Mouse (Mus musculus): ENCODE data around the gene Cntf.

Gene Cntf

DNA sequence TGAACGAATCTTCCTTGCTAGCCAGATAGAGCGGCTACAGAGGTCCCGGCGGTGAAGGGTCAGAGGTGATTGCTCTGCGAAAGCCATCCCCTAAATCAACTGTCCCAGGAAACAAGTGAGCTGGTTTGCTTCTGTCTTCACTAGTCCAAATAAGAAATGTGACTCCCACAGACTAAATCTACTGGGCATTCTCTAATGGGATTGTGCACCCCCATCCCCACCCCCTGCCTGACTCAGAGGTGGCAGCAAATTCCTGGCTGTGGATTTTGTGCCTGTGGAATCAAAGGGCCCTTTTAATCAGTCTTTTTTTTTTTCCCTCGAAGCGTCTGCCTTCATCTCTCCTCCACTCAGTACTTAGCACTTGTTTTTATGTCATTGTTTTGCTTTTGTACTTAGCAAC is at the start of gene Cntf:
Gene Cntf, minus strand, starts transcription at position 325 of the 400 bp plus-strand sequence.
- in situ Hi-C loops (cut with MseI, MboI): no loop called here

DNA sequence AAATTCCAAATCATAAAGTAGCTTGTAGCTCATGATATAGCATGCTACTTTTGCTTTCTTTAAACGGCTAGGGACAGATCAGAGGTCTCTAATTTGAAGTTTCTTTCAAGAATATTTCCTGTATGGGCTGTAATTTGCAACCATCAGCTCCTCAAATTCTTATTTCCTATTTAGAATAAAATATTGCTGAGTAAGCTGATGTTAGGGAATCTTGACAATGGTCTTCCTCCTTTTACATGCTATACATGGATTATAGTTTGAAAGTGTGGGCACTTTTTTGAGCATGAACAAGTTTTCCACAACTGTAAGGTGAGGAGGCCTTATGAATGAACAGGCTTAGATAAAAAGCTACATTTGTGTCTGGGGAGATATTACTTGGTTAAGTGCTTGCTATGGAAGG is 48.5 kb upstream of the Cntf start:
- in situ Hi-C loops (cut with MseI, MboI): loop anchor here in 1 of 2 experiments (25.0 kb wide), 1 partner anchor 302 kb away; the partner anchor contains the start of gene Dtx4

DNA sequence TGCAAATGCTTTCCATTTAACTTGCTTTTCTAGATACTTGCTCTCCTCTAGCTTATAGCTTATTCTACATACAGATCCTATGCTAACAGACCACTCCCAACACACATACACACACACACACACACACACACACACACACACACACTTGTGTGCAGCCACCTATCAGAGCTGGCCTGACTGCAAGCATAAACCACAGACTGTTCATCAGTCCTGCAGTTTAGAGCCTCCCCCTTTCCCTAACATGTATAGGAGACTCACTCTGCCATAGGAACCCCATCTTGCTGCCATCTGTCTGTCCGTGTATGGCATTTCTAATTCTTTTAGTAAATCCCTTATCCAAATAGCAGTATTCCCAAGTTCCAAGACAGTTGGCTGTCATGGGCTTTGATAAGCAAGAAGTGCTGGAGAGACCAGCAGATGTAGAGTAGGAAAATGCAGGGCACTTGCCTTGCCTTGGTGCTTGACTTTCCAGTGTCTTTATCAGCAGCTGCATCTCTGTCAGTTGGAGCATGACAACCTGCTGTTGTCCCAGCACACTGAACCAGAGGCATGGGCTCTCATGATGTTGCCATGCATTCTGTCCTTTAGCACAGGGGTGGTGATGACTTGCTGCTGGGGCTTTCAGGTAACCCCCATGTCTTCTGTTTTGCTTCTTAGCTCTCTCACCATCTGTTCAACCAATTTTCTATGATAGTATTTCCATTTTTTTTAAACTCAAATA is 47.4 kb upstream of the Cntf start:
- in situ Hi-C loops (cut with MseI, MboI): loop anchor here in 1 of 2 experiments (25.0 kb wide), 1 partner anchor 301 kb away; the partner anchor contains the start of gene Dtx4

- in situ Hi-C loops (cut with MseI, MboI): loop anchor here (10.0 to 25.0 kb wide), 2 partner anchors 211 to 294 kb away; partner anchors contain the start of genes Dtx4 (in 1 of the 2) and Gm4952 (in 1 of the 2)
These were observed 40.8 kb upstream of the Cntf start for GRCm38 (mm10) chr19:12806214-12806613.

- in situ Hi-C loops (cut with MseI, MboI): loop anchor here (10.0 to 25.0 kb wide), 2 partner anchors 211 to 293 kb away; partner anchors contain the start of genes Dtx4 (in 1 of the 2) and Gm4952 (in 1 of the 2)
These were observed 40.3 kb upstream of the Cntf start for GRCm38 (mm10) chr19:12805730-12806129.

GRCm38 (mm10) chr19:12804237-12804636 is 38.8 kb upstream of the Cntf start:
- in situ Hi-C loops (cut with MseI, MboI): loop anchor here (10.0 to 25.0 kb wide), 2 partner anchors 209 to 292 kb away; partner anchors contain the start of genes Dtx4 (in 1 of the 2) and Gm4952 (in 1 of the 2)

DNA sequence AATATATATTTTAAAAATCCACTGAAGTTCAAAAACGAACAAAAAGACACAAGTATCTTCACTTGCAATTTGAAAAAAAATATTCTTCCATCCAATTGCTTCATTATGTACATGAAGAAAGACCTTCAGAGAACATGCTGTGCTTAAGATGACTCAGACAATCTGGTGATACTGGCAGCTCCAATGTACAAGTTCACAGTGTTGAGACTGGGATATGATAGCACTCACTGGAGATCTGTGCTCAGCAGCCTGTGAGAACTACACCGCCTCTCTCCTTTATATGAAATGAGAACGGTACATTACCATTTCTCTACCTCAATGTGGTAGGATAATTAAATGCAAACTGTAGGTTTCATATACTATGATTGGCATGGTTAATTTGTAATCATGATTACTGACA is 37.4 kb upstream of the Cntf start:
- in situ Hi-C loops (cut with MseI, MboI): loop anchor here (10.0 to 25.0 kb wide), 2 partner anchors 208 to 291 kb away; partner anchors contain the start of genes Dtx4 (in 1 of the 2) and Gm4952 (in 1 of the 2)

DNA sequence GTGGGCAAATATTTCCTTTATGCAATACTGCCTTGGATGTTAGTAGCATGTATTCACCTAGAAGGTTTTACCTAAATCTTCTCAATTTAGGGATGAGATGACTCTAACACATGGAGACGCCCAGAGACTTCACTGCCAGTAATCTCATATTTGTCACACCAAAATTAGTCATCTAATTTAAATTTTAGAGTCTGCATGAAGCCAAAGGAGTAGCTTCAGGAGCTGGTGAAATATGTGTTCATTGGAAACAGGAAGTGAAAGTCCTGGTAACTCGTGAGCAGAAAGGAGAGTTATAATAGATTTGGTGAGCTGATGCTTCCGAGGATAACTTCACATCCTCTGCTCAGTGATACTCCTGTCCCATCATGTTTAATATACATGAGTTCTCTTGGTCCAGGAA is 35.6 kb upstream of the Cntf start:
- in situ Hi-C loops (cut with MseI, MboI): loop anchor here (10.0 to 25.0 kb wide), 2 partner anchors 206 to 289 kb away; partner anchors contain the start of genes Dtx4 (in 1 of the 2) and Gm4952 (in 1 of the 2)

DNA sequence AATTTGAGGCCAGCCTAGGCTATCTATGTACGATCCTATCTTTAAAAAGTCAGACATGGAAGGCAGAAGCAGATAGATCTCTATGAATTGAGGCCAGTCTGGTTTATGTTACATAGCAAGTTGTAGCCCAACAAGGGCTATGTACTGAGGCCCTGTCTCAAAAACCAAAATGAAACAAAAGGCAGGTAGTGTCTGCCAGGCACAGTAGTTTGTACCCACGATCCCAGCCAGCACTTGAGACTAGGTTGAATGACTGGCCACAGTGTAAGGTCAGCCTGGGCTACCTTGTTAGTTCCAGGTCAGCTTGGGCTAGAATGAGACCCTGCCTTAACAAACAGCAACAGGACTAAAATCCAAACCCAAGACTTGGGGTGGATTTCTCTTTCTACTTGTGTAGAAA is 35.2 kb upstream of the Cntf start:
- in situ Hi-C loops (cut with MseI, MboI): loop anchor here (10.0 to 25.0 kb wide), 2 partner anchors 206 to 288 kb away; partner anchors contain the start of genes Dtx4 (in 1 of the 2) and Gm4952 (in 1 of the 2)

DNA sequence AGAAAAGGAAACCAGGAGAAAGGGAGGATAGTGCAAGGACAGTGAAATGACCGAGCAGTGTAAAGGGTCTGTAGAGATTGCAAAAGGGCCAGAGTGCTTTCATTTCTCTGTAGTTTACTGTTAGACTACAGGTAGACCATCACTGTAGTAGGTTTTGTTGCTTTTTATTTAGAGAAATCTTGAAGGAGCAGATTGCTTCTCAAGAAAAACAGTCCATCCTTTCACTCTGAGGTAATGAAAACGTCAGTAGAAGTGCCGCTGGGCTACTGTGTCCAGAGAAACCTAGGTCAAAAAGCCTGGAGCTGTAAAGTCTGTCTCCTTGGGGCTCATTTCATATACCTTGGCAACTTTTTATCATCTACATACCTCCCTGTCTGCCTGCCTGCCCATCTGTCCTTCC is 33.6 kb upstream of the Cntf start:
- in situ Hi-C loops (cut with MseI, MboI): loop anchor here in 1 of 2 experiments (25.0 kb wide), 1 partner anchor 787 kb away; no protein-coding TSS in a partner anchor

GRCm38 (mm10) chr19:12798404-12798803 is 33.0 kb upstream of the Cntf start:
- in situ Hi-C loops (cut with MseI, MboI): loop anchor here in 1 of 2 experiments (25.0 kb wide), 1 partner anchor 786 kb away; no protein-coding TSS in a partner anchor

- in situ Hi-C loops (cut with MseI, MboI): loop anchor here in 1 of 2 experiments (25.0 kb wide), 1 partner anchor 785 kb away; no protein-coding TSS in a partner anchor
These were observed 31.6 kb upstream of the Cntf start for GRCm38 (mm10) chr19:12797071-12797470.

- in situ Hi-C loops (cut with MseI, MboI): loop anchor here in 1 of 2 experiments (25.0 kb wide), 1 partner anchor 784 kb away; no protein-coding TSS in a partner anchor
These were observed 31.0 kb upstream of the Cntf start for GRCm38 (mm10) chr19:12796328-12796931.

DNA sequence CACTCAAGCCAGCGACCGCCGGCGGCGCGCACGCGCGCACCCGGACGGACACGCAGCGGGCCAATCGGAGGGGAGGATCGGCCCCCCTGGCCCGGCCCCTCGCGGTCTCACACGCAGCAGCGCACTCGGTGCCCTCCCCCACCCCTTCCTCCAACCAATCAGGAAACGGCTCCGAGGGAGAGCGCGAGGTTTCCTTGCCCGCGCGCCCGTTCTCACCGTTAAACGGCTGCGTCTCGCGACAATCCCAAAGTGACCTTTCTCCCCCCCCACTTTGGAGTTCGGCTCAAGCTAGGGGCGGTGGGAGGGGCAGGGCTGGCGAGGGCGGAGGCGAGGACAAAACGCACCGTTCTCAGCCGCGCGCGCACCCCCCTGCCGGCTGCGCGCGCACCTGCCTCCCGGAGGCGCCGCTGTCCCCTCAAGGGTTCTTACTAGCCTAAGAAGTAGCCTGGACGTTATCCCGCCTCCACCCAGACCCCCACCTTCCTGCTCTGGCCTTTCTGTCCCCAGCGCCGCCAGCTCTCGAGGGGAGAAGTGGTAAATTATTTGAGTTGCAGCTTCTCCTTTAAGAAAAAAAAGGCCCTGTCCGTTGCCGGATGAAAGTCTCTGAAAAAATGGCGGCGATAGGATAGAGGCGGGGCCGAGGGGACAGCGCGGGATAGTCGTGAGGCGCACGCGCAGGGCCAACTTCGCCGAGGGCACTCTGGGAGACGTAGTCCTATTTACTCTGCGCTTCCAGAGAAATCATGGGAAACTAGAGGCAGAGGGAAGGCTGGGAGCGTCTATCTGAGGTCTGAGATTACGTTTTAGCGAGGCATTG is 30.3 kb upstream of the Cntf start, which contains the start of the genes Zfp91 and Lpxn:
Gene Zfp91, minus strand, starts transcription at position 616 of the 817 bp plus-strand sequence.
Gene Lpxn, plus strand, starts transcription at position 683 of the 817 bp plus-strand sequence.
- in situ Hi-C loops (cut with MseI, MboI): loop anchor here in 1 of 2 experiments (25.0 kb wide), 1 partner anchor 783 kb away; no protein-coding TSS in a partner anchor

GRCm38 (mm10) chr19:12795110-12795509 is 29.7 kb upstream of the Cntf start:
- in situ Hi-C loops (cut with MseI, MboI): loop anchor here in 1 of 2 experiments (25.0 kb wide), 1 partner anchor 783 kb away; no protein-coding TSS in a partner anchor

DNA sequence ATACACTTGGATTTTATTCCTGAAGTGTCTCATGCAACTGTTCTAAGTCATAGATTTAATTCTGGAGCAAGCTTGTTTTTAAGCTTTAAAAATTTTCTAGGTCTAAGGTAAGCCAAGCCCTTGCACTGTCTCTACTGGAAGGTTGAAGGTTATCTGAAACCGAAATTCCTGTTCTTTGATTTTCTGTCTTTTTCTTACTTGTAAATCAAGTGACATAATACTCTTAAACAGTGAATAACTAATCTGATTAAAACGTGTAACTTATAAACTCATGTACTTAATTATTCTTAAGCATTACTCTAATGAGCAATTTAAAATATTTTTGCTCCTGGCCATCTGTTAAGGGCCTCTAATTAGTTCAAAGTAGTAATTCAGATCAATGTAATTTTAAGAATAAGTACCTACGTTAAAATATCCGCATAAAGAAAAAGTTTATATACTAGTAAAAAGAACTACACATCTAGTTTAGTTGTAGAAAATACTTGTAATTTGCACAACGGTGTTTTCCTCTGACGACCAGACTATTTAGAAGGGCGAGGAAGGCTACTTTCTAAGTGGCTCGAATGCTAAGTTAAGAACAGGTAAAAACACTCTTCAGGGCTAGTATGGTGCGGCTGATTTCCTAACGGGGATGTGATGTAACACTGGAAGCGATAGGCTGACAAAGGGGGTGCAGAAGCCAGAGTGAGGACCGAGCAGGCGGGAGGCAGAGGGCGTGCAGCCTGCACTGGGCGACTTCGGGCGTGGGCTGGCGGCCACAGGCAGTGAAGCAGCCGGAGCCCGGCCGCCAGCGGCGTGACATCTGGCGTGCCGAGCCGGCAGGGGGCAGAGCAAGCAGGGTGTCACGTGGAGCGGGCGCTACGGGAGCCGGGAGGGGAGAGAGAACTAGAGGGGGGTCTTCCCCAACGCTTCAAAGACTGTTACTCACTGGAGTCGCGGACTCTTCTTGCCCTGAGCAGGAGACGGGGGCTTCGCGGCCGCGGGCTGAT is 28.9 kb upstream of the Cntf start:
- in situ Hi-C loops (cut with MseI, MboI): loop anchor here in 1 of 2 experiments (25.0 kb wide), 1 partner anchor 782 kb away; no protein-coding TSS in a partner anchor

GRCm38 (mm10) chr19:12792374-12792773 is 26.9 kb upstream of the Cntf start:
- in situ Hi-C loops (cut with MseI, MboI): loop anchor here in 1 of 2 experiments (25.0 kb wide), 1 partner anchor 780 kb away; no protein-coding TSS in a partner anchor

DNA sequence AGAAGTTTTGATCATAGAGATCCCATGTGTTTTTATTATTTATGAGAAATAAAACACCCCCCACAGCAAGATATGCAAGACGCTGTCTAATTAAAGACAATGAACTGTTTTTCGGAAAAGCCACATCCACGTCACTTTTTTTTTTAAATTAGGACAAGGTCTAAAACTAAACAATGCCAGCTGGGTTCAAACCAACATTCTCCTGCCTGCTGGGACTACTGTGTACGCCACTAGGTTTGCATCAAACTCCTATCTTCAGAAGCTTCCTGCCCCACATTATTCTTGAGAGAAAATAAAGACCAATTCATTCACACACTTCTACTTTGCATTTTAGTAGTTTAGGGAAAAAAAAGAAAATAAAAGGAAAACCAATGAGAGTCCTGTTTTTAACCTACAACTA is 22.3 kb upstream of the Cntf start:
- in situ Hi-C loops (cut with MseI, MboI): loop anchor here in 1 of 2 experiments (25.0 kb wide), 1 partner anchor 775 kb away; no protein-coding TSS in a partner anchor

Data from mouse trophoblast stem cell (cell line).